Mouse (Mus musculus): Measurements from ENCODE around the gene Gucy2c. TPM values are rescaled to one million over a fixed set of nuclear protein-coding genes. Genes with fewer than 3 reads are reported as not detected.
A peak's percentile ranks its signal among the peaks of the same experiment; 100 is the strongest.

Gene Gucy2c
- polyA plus RNA-seq (2014; fragmentation: Nextera tagmentation; extraction: Ambion mirVana): not detected in 2 replicates

GRCm38 (mm10) chr6:136781377-136781986 lies at the start of gene Gucy2c:
Gucy2c (minus strand) TSS chr6:136781765.
- WGBS: 75% methylated on average over 20 of the region's 20 CpGs
- ATAC-seq (ENCODE audit: insufficient number of reproducible peaks, insufficient read depth, low FRiP score, low read depth): no peak
- Histone ChIP-seq H3K4me2 (ENCODE audit: low read length) (no peak within 1 kb of the TSS), H3K4me1 (ENCODE audit: control insufficient read depth in 2 of 2, insufficient read depth in 2 of 2, low read length in 2 of 2) (no peaks in the 10 kb centered on the region), H3K9ac (ENCODE audit: low read length) (no peak within 1 kb of the TSS), H3K27ac (replicated peaks in 1 of 2; ENCODE audit: control insufficient read depth in 1 of 2, insufficient read depth in 1 of 2, low read depth in 2 of 2, low read length in 2 of 2) (no peak within 1 kb of the TSS), H3K4me3 (ENCODE audit: control insufficient read depth in 1 of 2, insufficient read depth in 1 of 2, low read depth in 1 of 2, low read length in 2 of 2) (no peak within 1 kb of the TSS), H3K36me3 (ENCODE audit: control insufficient read depth, insufficient read depth, low read length) (no peaks in the 10 kb centered on the region), H3K27me3 (ENCODE audit: control insufficient read depth, insufficient read depth, low read length) (no peaks in the 10 kb centered on the region), H3K9me3 (ENCODE audit: control insufficient read depth, low read length) (no peaks in the 10 kb centered on the region)

- Histone ChIP-seq H3K27me3 (ENCODE audit: control insufficient read depth, insufficient read depth, low read length) (no peaks in the 10 kb centered on the region), H3K4me3 (ENCODE audit: control insufficient read depth in 1 of 2, insufficient read depth in 1 of 2, low read depth in 1 of 2, low read length in 2 of 2) (peak overlapping the region in 1 of 2 experiments; percentile 97; a peak in 3 of 4 replicates), H3K9me3 (ENCODE audit: control insufficient read depth, low read length) (no peaks in the 10 kb centered on the region), H3K27ac (replicated peaks in 1 of 2; ENCODE audit: control insufficient read depth in 1 of 2, insufficient read depth in 1 of 2, low read depth in 2 of 2, low read length in 2 of 2) (peak overlapping the region; percentile 77 to 79; a peak in 3 of 4 replicates), H3K4me1 (ENCODE audit: control insufficient read depth in 2 of 2, insufficient read depth in 2 of 2, low read length in 2 of 2) (peaks cover 0 to 9% of the 10 kb centered on the region in 2 experiments; a peak in 2 of 4 replicates), H3K36me3 (ENCODE audit: control insufficient read depth, insufficient read depth, low read length) (peaks cover 22% of the 10 kb centered on the region), H3K9ac (ENCODE audit: low read length) (peak overlapping the region; percentile 76), H3K4me2 (ENCODE audit: low read length) (peak overlapping the region; percentile 78)
- 31% methylated on average over 4 of the region's 4 CpGs for WGBS
- no peak for ATAC-seq (ENCODE audit: insufficient number of reproducible peaks, insufficient read depth, low FRiP score, low read depth)
Measured at GRCm38 (mm10) chr6:136828681-136829080, 47.1 kb upstream of the Gucy2c start.

- under 1% methylated on average over 45 of the region's 45 CpGs for WGBS
- Histone ChIP-seq H3K27me3 (ENCODE audit: control insufficient read depth, insufficient read depth, low read length) (no peaks in the 10 kb centered on the region), H3K4me3 (ENCODE audit: control insufficient read depth in 1 of 2, insufficient read depth in 1 of 2, low read depth in 1 of 2, low read length in 2 of 2) (peak within 1 kb of the TSS; percentile 72 to 97), H3K9me3 (ENCODE audit: control insufficient read depth, low read length) (no peaks in the 10 kb centered on the region), H3K36me3 (ENCODE audit: control insufficient read depth, insufficient read depth, low read length) (peaks cover 26% of the 10 kb centered on the region), H3K4me1 (ENCODE audit: control insufficient read depth in 2 of 2, insufficient read depth in 2 of 2, low read length in 2 of 2) (peaks cover 0 to 9% of the 10 kb centered on the region in 2 experiments; a peak in 2 of 4 replicates), H3K9ac (ENCODE audit: low read length) (peak within 1 kb of the TSS; percentile 99), H3K27ac (replicated peaks in 1 of 2; ENCODE audit: control insufficient read depth in 1 of 2, insufficient read depth in 1 of 2, low read depth in 2 of 2, low read length in 2 of 2) (peak within 1 kb of the TSS; percentile 77 to 79), H3K4me2 (ENCODE audit: low read length) (peak within 1 kb of the TSS; percentile 90)
- peak; percentile 100 for ATAC-seq (ENCODE audit: insufficient number of reproducible peaks, insufficient read depth, low FRiP score, low read depth)
Measured at GRCm38 (mm10) chr6:136827881-136828561, 46.5 kb upstream of the Gucy2c start, which contains the start of gene Wbp11. Wbp11 (minus strand) TSS chr6:136828233.

- Histone ChIP-seq H3K4me1 (ENCODE audit: control insufficient read depth in 2 of 2, insufficient read depth in 2 of 2, low read length in 2 of 2) (peaks cover 0 to 9% of the 10 kb centered on the region in 2 experiments; a peak in 2 of 4 replicates), H3K9me3 (ENCODE audit: control insufficient read depth, low read length) (no peaks in the 10 kb centered on the region), H3K4me2 (ENCODE audit: low read length) (peak within 1 kb of the TSS; percentile 90), H3K9ac (ENCODE audit: low read length) (peak within 1 kb of the TSS; percentile 99), H3K4me3 (ENCODE audit: control insufficient read depth in 1 of 2, insufficient read depth in 1 of 2, low read depth in 1 of 2, low read length in 2 of 2) (peak within 1 kb of the TSS; percentile 72 to 97), H3K27ac (replicated peaks in 1 of 2; ENCODE audit: control insufficient read depth in 1 of 2, insufficient read depth in 1 of 2, low read depth in 2 of 2, low read length in 2 of 2) (peak within 1 kb of the TSS; percentile 77 to 79), H3K27me3 (ENCODE audit: control insufficient read depth, insufficient read depth, low read length) (no peaks in the 10 kb centered on the region), H3K36me3 (ENCODE audit: control insufficient read depth, insufficient read depth, low read length) (peaks cover 31% of the 10 kb centered on the region)
- peak; percentile 16; the same call in 1 of the 2 replicates for ATAC-seq (ENCODE audit: insufficient number of reproducible peaks, insufficient read depth, low FRiP score, low read depth)
- under 1% methylated on average over 34 of the region's 34 CpGs for WGBS
Measured at GRCm38 (mm10) chr6:136827516-136827880, 45.9 kb upstream of the Gucy2c start, which contains the start of gene BC049715. BC049715 (plus strand) TSS chr6:136827626.

- H3K4me1 ChIP-seq (ENCODE audit: control insufficient read depth in 2 of 2, insufficient read depth in 2 of 2, low read length in 2 of 2): peaks cover 0 to 9% of the 10 kb centered on the region in 2 experiments; a peak in 2 of 4 replicates
- no peaks in the 10 kb centered on the region for H3K27me3 ChIP-seq (ENCODE audit: control insufficient read depth, insufficient read depth, low read length)
- H3K36me3 ChIP-seq (ENCODE audit: control insufficient read depth, insufficient read depth, low read length): peaks cover 35% of the 10 kb centered on the region
- WGBS: 13% methylated on average over 7 of the region's 7 CpGs
- H3K27ac ChIP-seq (replicated peaks in 1 of 2; ENCODE audit: control insufficient read depth in 1 of 2, insufficient read depth in 1 of 2, low read depth in 2 of 2, low read length in 2 of 2): peak overlapping the region in 1 of 2 experiments; percentile 79; a peak in 2 of 4 replicates
- H3K4me3 ChIP-seq (ENCODE audit: control insufficient read depth in 1 of 2, insufficient read depth in 1 of 2, low read depth in 1 of 2, low read length in 2 of 2): peak overlapping the region; percentile 72 to 97
- ATAC-seq (ENCODE audit: insufficient number of reproducible peaks, insufficient read depth, low FRiP score, low read depth): no peak
- H3K9ac ChIP-seq (ENCODE audit: low read length): peak overlapping the region; percentile 99
- no peaks in the 10 kb centered on the region for H3K9me3 ChIP-seq (ENCODE audit: control insufficient read depth, low read length)
- peak overlapping the region; percentile 90 for H3K4me2 ChIP-seq (ENCODE audit: low read length)
Measured at GRCm38 (mm10) chr6:136827116-136827515, 45.6 kb upstream of the Gucy2c start.

- 88% methylated on average over 8 of the region's 8 CpGs for WGBS
- H3K4me3 ChIP-seq (ENCODE audit: control insufficient read depth in 1 of 2, insufficient read depth in 1 of 2, low read depth in 1 of 2, low read length in 2 of 2): no peak overlapping the region
- no peak overlapping the region for H3K27ac ChIP-seq (replicated peaks in 1 of 2; ENCODE audit: control insufficient read depth in 1 of 2, insufficient read depth in 1 of 2, low read depth in 2 of 2, low read length in 2 of 2)
- peaks cover 56% of the 10 kb centered on the region for H3K36me3 ChIP-seq (ENCODE audit: control insufficient read depth, insufficient read depth, low read length)
- no peaks in the 10 kb centered on the region for H3K9me3 ChIP-seq (ENCODE audit: control insufficient read depth, low read length)
- no peak overlapping the region for H3K9ac ChIP-seq (ENCODE audit: low read length)
- peaks cover 2 to 20% of the 10 kb centered on the region in 2 experiments; a peak in 3 of 4 replicates for H3K4me1 ChIP-seq (ENCODE audit: control insufficient read depth in 2 of 2, insufficient read depth in 2 of 2, low read length in 2 of 2)
- ATAC-seq (ENCODE audit: insufficient number of reproducible peaks, insufficient read depth, low FRiP score, low read depth): no peak
- H3K4me2 ChIP-seq (ENCODE audit: low read length): no peak overlapping the region
- H3K27me3 ChIP-seq (ENCODE audit: control insufficient read depth, insufficient read depth, low read length): no peaks in the 10 kb centered on the region
Measured at GRCm38 (mm10) chr6:136824987-136825386, 43.4 kb upstream of the Gucy2c start.

- Histone ChIP-seq H3K27ac (replicated peaks in 1 of 2; ENCODE audit: control insufficient read depth in 1 of 2, insufficient read depth in 1 of 2, low read depth in 2 of 2, low read length in 2 of 2) (no peak overlapping the region), H3K4me3 (ENCODE audit: control insufficient read depth in 1 of 2, insufficient read depth in 1 of 2, low read depth in 1 of 2, low read length in 2 of 2) (no peak overlapping the region), H3K9me3 (ENCODE audit: control insufficient read depth, low read length) (no peaks in the 10 kb centered on the region), H3K36me3 (ENCODE audit: control insufficient read depth, insufficient read depth, low read length) (peaks cover 95% of the 10 kb centered on the region), H3K4me1 (ENCODE audit: control insufficient read depth in 2 of 2, insufficient read depth in 2 of 2, low read length in 2 of 2) (peaks cover 2 to 11% of the 10 kb centered on the region in 2 experiments; a peak in 3 of 4 replicates), H3K4me2 (ENCODE audit: low read length) (no peak overlapping the region), H3K9ac (ENCODE audit: low read length) (0 out of 2 replicates have a peak overlapping the region, but pooled peaks have one; percentile 25), H3K27me3 (ENCODE audit: control insufficient read depth, insufficient read depth, low read length) (no peaks in the 10 kb centered on the region)
- ATAC-seq (ENCODE audit: insufficient number of reproducible peaks, insufficient read depth, low FRiP score, low read depth): no peak; the same call in 1 of the 2 replicates
- WGBS: 83% methylated on average over 18 of the region's 18 CpGs
Measured at GRCm38 (mm10) chr6:136821086-136821485, 39.5 kb upstream of the Gucy2c start.

Measured in heart, embryonic 14.5 days (tissue).